Mouse (Mus musculus) heart, postnatal 14 days (tissue): ENCODE results near the gene Tmem216. TPM values are rescaled to one million over a fixed set of nuclear protein-coding genes. Genes with fewer than 3 reads are reported as not detected.
A peak's percentile ranks its signal among the peaks of the same experiment; 100 is the strongest.
"Not testable (repeated sequence)": the region's sequence is repeated elsewhere in the genome, so short reads cannot be mapped to it uniquely, and the experiment has no call there.

Source experiments
- DNase-seq, 2 experiments: peaks; one replicate each; pipeline ENCODE4 v3.0.0; 2021 to 2022
- intact Hi-C: fragments of 180-260 bp; cut with DNase I; formaldehyde crosslinking; loops from one replicate; pipeline ENCODE4 v1.15.1; 2025
- total RNA-seq, 2 experiments: library from RNA; stranded (reverse); gene quantifications; 2 replicates each; pipeline ENCODE4 v1.2.3; 2021

Tmem216 gene
- total RNA-seq, 2 experiments from 2014 or later = 3.9 to 4.7 TPM

- DNase-seq = peak; percentile 89 to 93
- intact Hi-C loops = loop anchor here (2.0 kb wide), 1 partner anchor 14 kb away; no protein-coding TSS in a partner anchor
Measured at GRCm38 (mm10) chr19:10576690-10577561, 20.9 kb upstream of the Tmem216 start, which contains the start of the genes Cyb561a3 and Tmem138. Gene Cyb561a3, plus strand, starts transcription at chr19:10577172. Gene Tmem138, minus strand, starts transcription at chr19:10577362.

- intact Hi-C loops = no loop called here
Measured at GRCm38 (mm10) chr19:10569627-10570026, 13.6 kb upstream of the Tmem216 start.

GRCm38 (mm10) chr19:10565217-10565616 is 9.2 kb upstream of the Tmem216 start:
- no peak for DNase-seq
- intact Hi-C loops = no loop called here

More at GRCm38 (mm10) chr19:10569627-10570026, 13.6 kb upstream of the Tmem216 start:
- no peak for DNase-seq

- DNase-seq = no peak
- intact Hi-C loops = no loop called here
Measured at GRCm38 (mm10) chr19:10564278-10564677, 8.2 kb upstream of the Tmem216 start.

- DNase-seq = no peak
- intact Hi-C loops = loop anchor here (2.0 kb wide), 1 partner anchor 14 kb away; the partner anchor contains the start of genes Cyb561a3 and Tmem138
Measured at GRCm38 (mm10) chr19:10562351-10562750, 6.3 kb upstream of the Tmem216 start.

- intact Hi-C loops = loop anchor here (2.0 kb wide), 1 partner anchor 15 kb away; the partner anchor contains the start of genes Cyb561a3 and Tmem138
- peak; percentile 30 to 63 for DNase-seq
Measured at GRCm38 (mm10) chr19:10561558-10562314, 5.7 kb upstream of the Tmem216 start.

GRCm38 (mm10) chr19:10560108-10560507 is 4.1 kb upstream of the Tmem216 start:
- intact Hi-C loops = no loop called here
- DNase-seq = peak in 1 of 2 experiments; percentile 34

GRCm38 (mm10) chr19:10557837-10558375 is 1.9 kb upstream of the Tmem216 start:
- DNase-seq, intact Hi-C loops: not testable (repeated sequence)

- intact Hi-C loops = no loop called here
- no peak for DNase-seq
Measured at GRCm38 (mm10) chr19:10557430-10557829, 1.4 kb upstream of the Tmem216 start.

GRCm38 (mm10) chr19:10557001-10557400 is 963 bp upstream of the Tmem216 start:
- intact Hi-C loops = no loop called here
- DNase-seq = no peak

GRCm38 (mm10) chr19:10539454-10539853 is 16.6 kb downstream of the Tmem216 start:
- no peak for DNase-seq
- intact Hi-C loops = no loop called here

GRCm38 (mm10) chr19:10530082-10530481 is 26.0 kb downstream of the Tmem216 start:
- no peak for DNase-seq
- intact Hi-C loops = no loop called here

- intact Hi-C loops = loop anchor here (5.0 kb wide), 1 partner anchor 81 kb away; the partner anchor contains the start of genes Ddb1 and Tkfc
Measured at GRCm38 (mm10) chr19:10525910-10526309, 30.1 kb downstream of the Tmem216 start, which contains the start of gene Sdhaf2. Gene Sdhaf2, minus strand, starts transcription at chr19:10526142.

GRCm38 (mm10) chr19:10525106-10525901 is 30.7 kb downstream of the Tmem216 start, which contains the start of gene Cpsf7:
Gene Cpsf7, plus strand, starts transcription at chr19:10525266.
- intact Hi-C loops = loop anchor here (5.0 kb wide), 1 partner anchor 82 kb away; the partner anchor contains the start of genes Ddb1 and Tkfc
- peak; percentile 91 to 92 for DNase-seq

More at GRCm38 (mm10) chr19:10525910-10526309, 30.1 kb downstream of the Tmem216 start, which contains the start of gene Sdhaf2:
- peak; percentile 9 to 38 for DNase-seq

- no peak for DNase-seq
- intact Hi-C loops = loop anchor here (5.0 kb wide), 1 partner anchor 83 kb away; the partner anchor contains the start of genes Ddb1 and Tkfc
Measured at GRCm38 (mm10) chr19:10524784-10525105, 31.3 kb downstream of the Tmem216 start.

GRCm38 (mm10) chr19:10523483-10524080 is 32.5 kb downstream of the Tmem216 start:
- intact Hi-C loops = no loop called here
- no peak for DNase-seq

GRCm38 (mm10) chr19:10521926-10522325 is 34.1 kb downstream of the Tmem216 start:
- intact Hi-C loops = no loop called here
- DNase-seq = no peak

GRCm38 (mm10) chr19:10520355-10520754 is 35.7 kb downstream of the Tmem216 start:
- intact Hi-C loops = no loop called here
- DNase-seq = no peak

GRCm38 (mm10) chr19:10510759-10511330 is 45.2 kb downstream of the Tmem216 start:
- intact Hi-C loops = no loop called here
- no peak for DNase-seq
